Mouse (Mus musculus): ENCODE results near the gene Rps29.
"Not testable (repeated sequence)": the region's sequence is repeated elsewhere in the genome, so short reads cannot be mapped to it uniquely, and the experiment has no call there.

Gene Rps29

GRCm38 (mm10) chr12:69177526-69177925 lies 18.5 kb upstream of the Rps29 start:
- no peak for DNase-seq

GRCm38 (mm10) chr12:69175975-69176374 lies 17.0 kb upstream of the Rps29 start:
- no peak for DNase-seq

- no peak for DNase-seq
Observed at GRCm38 (mm10) chr12:69171307-69171706, 12.3 kb upstream of the Rps29 start.

- DNase-seq, result peak; percentile 61 to 75
Observed at GRCm38 (mm10) chr12:69168461-69169106, 9.6 kb upstream of the Rps29 start, which contains the start of gene Lrr1. Gene Lrr1, plus strand, starts transcription at chr12:69168814.

GRCm38 (mm10) chr12:69167656-69168460 lies 8.9 kb upstream of the Rps29 start:
- DNase-seq, result no peak

- not testable (repeated sequence) for DNase-seq
Observed at GRCm38 (mm10) chr12:69166861-69167581, 8.0 kb upstream of the Rps29 start.

- DNase-seq, result no peak
Observed at GRCm38 (mm10) chr12:69164904-69165303, 5.9 kb upstream of the Rps29 start.

GRCm38 (mm10) chr12:69163586-69163985 lies 4.6 kb upstream of the Rps29 start:
- DNase-seq, result not testable (repeated sequence)

- DNase-seq, result not testable (repeated sequence)
Observed at GRCm38 (mm10) chr12:69160677-69161076, 1.7 kb upstream of the Rps29 start.

- no peak for DNase-seq
Observed at GRCm38 (mm10) chr12:69159578-69159940, 573 bp upstream of the Rps29 start.

- DNase-seq, result no peak
Observed at GRCm38 (mm10) chr12:69158366-69158764, 621 bp downstream of the Rps29 start.

GRCm38 (mm10) chr12:69157107-69157506 lies 1.9 kb downstream of the Rps29 start:
- no peak for DNase-seq

- DNase-seq, result no peak
Observed at GRCm38 (mm10) chr12:69156436-69156835, 2.5 kb downstream of the Rps29 start.

- DNase-seq, result no peak
Observed at GRCm38 (mm10) chr12:69155923-69156322, 3.1 kb downstream of the Rps29 start.

- DNase-seq, result no peak
Observed at GRCm38 (mm10) chr12:69150049-69150448, 8.9 kb downstream of the Rps29 start.

- DNase-seq, result no peak
Observed at GRCm38 (mm10) chr12:69147166-69147735, 11.7 kb downstream of the Rps29 start.

- no peak for DNase-seq
Observed at GRCm38 (mm10) chr12:69143460-69143859, 15.5 kb downstream of the Rps29 start.

GRCm38 (mm10) chr12:69139841-69140240 lies 19.1 kb downstream of the Rps29 start:
- DNase-seq, result no peak

- DNase-seq, result no peak
Observed at GRCm38 (mm10) chr12:69139201-69139600, 19.8 kb downstream of the Rps29 start.

GRCm38 (mm10) chr12:69131981-69132380 lies 27.0 kb downstream of the Rps29 start:
- no peak for DNase-seq

- DNase-seq, result no peak
Observed at GRCm38 (mm10) chr12:69131267-69131666, 27.7 kb downstream of the Rps29 start.

- DNase-seq, result no peak
Observed at GRCm38 (mm10) chr12:69130486-69130885, 28.5 kb downstream of the Rps29 start.

GRCm38 (mm10) chr12:69129634-69130310 lies 29.2 kb downstream of the Rps29 start:
- no peak for DNase-seq
